Mouse (Mus musculus) MEL (cell line): ENCODE measurements around the gene Pcca. TPM values are rescaled to one million over a fixed set of nuclear protein-coding genes. Genes with fewer than 3 reads are reported as not detected.

Source experiments
- DNase-seq: peaks from one replicate; pipeline ENCODE4 v3.0.0; 2011; ENCODE audit warnings: low read depth, low spot score
- H3K27ac ChIP-seq: 2 replicates; pipeline ENCODE4 v1.5.1; 2012; ENCODE audit warnings: low read depth, mild to moderate bottlenecking, control low read depth, low read length, moderate library complexity; ENCODE audit not compliant: control insufficient read depth
- H3K27me3 ChIP-seq, 2 experiments: fragments of 150-350 bp in 1 of 2; sonication (generic) in 1 of 2; 2 replicates each; pipeline ENCODE4 v1.6.1; 2012; ENCODE audit warnings: low read length in 2 of 2, mild to moderate bottlenecking in 2 of 2, improper control_type of control experiment in 1 of 2, moderate library complexity in 1 of 2; ENCODE audit not compliant: insufficient read depth in 2 of 2, control insufficient read depth in 1 of 2
- H3K36me3 ChIP-seq, 2 experiments: 2 replicates each; pipeline ENCODE4 v1.6.1; 2012 to 2014; ENCODE audit warnings: low read length in 2 of 2, improper control_type of control experiment in 1 of 2, inconsistent platforms in 1 of 2, mild to moderate bottlenecking in 1 of 2; ENCODE audit not compliant: insufficient read depth in 2 of 2, control insufficient read depth in 1 of 2
- H3K4me1 ChIP-seq, 2 experiments: fragments of 150-350 bp in 1 of 2; sonication (generic) in 1 of 2; 2 replicates each; pipeline ENCODE4 v1.6.1; 2012; ENCODE audit warnings: low read length in 2 of 2, improper control_type of control experiment in 1 of 2, mild to moderate bottlenecking in 1 of 2; ENCODE audit not compliant: insufficient read depth in 2 of 2, control insufficient read depth in 1 of 2
- H3K4me3 ChIP-seq, 2 experiments: fragments of 150-350 bp in 1 of 2; sonication (generic) in 1 of 2; 2 replicates each; pipeline ENCODE4 v1.5.1; 2012; ENCODE audit warnings: low read depth in 2 of 2, low read length in 2 of 2, mild to moderate bottlenecking in 2 of 2, moderate library complexity in 2 of 2, control low read depth in 1 of 2, improper control_type of control experiment in 1 of 2; ENCODE audit not compliant: control insufficient read depth in 1 of 2, insufficient read depth in 1 of 2
- H3K79me2 ChIP-seq: 2 replicates; pipeline ENCODE4 v1.6.1; 2012; ENCODE audit warnings: mild to moderate bottlenecking, low read length, moderate library complexity; ENCODE audit not compliant: control insufficient read depth, poor library complexity, insufficient read depth
- H3K9ac ChIP-seq: 2 replicates; pipeline ENCODE4 v1.6.1; 2012; ENCODE audit warnings: low read depth, mild to moderate bottlenecking, control low read depth, low read length, moderate library complexity; ENCODE audit not compliant: control insufficient read depth, poor library complexity, severe bottlenecking
- H3K9me3 ChIP-seq: fragments of 150-350 bp; sonication (generic); replicated peaks from 2 replicates; pipeline ENCODE4 v1.6.1; 2012; ENCODE audit warnings: mild to moderate bottlenecking, low read length, improper control_type of control experiment, moderate library complexity; ENCODE audit not compliant: insufficient read depth
- BHLHE40 ChIP-seq: IDR thresholded peaks from 2 replicates; pipeline ENCODE4 v1.6.1; 2012; ENCODE audit warnings: low read depth, mild to moderate bottlenecking, inconsistent platforms, low read length, improper control_type of control experiment, borderline replicate concordance
- CHD1 ChIP-seq: IDR thresholded peaks from 2 replicates; pipeline ENCODE4 v1.6.1; 2012; ENCODE audit warnings: low read depth, mild to moderate bottlenecking, inconsistent platforms, low read length, improper control_type of control experiment
- CTCF ChIP-seq, 3 experiments: IDR thresholded peaks in 2 of 3; conservative IDR thresholded peaks in 1 of 3; 2 replicates each; pipeline ENCODE4 v1.5.1; 2011 to 2012; ENCODE audit warnings: low read length in 3 of 3, low read depth in 2 of 3, mild to moderate bottlenecking in 2 of 3, improper control_type of control experiment in 1 of 3, inconsistent platforms in 1 of 3, mixed read lengths in 1 of 3, moderate library complexity in 1 of 3; ENCODE audit not compliant: control insufficient read depth in 1 of 3, insufficient read depth in 1 of 3, poor library complexity in 1 of 3, severe bottlenecking in 1 of 3
- ELF1 ChIP-seq: IDR thresholded peaks from 2 replicates; pipeline ENCODE4 v1.6.1; 2014; ENCODE audit warnings: low read depth, mild to moderate bottlenecking, inconsistent platforms, low read length, improper control_type of control experiment, moderate library complexity
- EP300 ChIP-seq, 2 experiments: IDR thresholded peaks; 2 replicates each; pipeline ENCODE4 v1.6.1; 2011; ENCODE audit warnings: improper control_type of control experiment in 2 of 2, low read length in 2 of 2, low read depth in 1 of 2, mild to moderate bottlenecking in 1 of 2
- ETS1 ChIP-seq: IDR thresholded peaks from 2 replicates; pipeline ENCODE4 v1.6.1; 2012; ENCODE audit warnings: low read depth, mild to moderate bottlenecking, inconsistent platforms, low read length, improper control_type of control experiment, moderate library complexity
- GATA1 ChIP-seq: IDR thresholded peaks from 2 replicates; pipeline ENCODE4 v1.6.1; 2011; ENCODE audit warnings: low read depth, low read length, improper control_type of control experiment
- HCFC1 ChIP-seq: IDR thresholded peaks from 2 replicates; pipeline ENCODE4 v1.6.1; 2012; ENCODE audit warnings: low read depth, mild to moderate bottlenecking, inconsistent platforms, low read length, improper control_type of control experiment, moderate library complexity
- JUND ChIP-seq: IDR thresholded peaks from 2 replicates; pipeline ENCODE4 v1.6.1; 2011; ENCODE audit warnings: low read depth, mild to moderate bottlenecking, improper control_type of control experiment, low read length
- MAFK ChIP-seq: IDR thresholded peaks from 2 replicates; pipeline ENCODE4 v1.6.1; 2011; ENCODE audit warnings: low read depth, mild to moderate bottlenecking, low read length, improper control_type of control experiment, borderline replicate concordance
- MAX ChIP-seq: IDR thresholded peaks from 2 replicates; pipeline ENCODE4 v1.6.1; 2011; ENCODE audit warnings: low read length, improper control_type of control experiment
- MXI1 ChIP-seq: IDR thresholded peaks from 2 replicates; pipeline ENCODE4 v1.6.1; 2011; ENCODE audit warnings: mild to moderate bottlenecking, low read depth, low read length, improper control_type of control experiment
- MYC ChIP-seq: IDR thresholded peaks from 2 replicates; pipeline ENCODE4 v1.6.1; 2011; ENCODE audit warnings: low read depth, mild to moderate bottlenecking, low read length, improper control_type of control experiment, moderate library complexity
- NRF1 ChIP-seq: IDR thresholded peaks from 2 replicates; pipeline ENCODE4 v1.6.1; 2014; ENCODE audit warnings: low read depth, mild to moderate bottlenecking, inconsistent platforms, low read length, improper control_type of control experiment, moderate library complexity; ENCODE audit not compliant: poor library complexity, insufficient read depth, severe bottlenecking
- POLR2A ChIP-seq, 2 experiments: IDR thresholded peaks; 2 replicates each; pipeline ENCODE4 v1.6.1; 2011 to 2012; ENCODE audit warnings: low read length in 2 of 2, mild to moderate bottlenecking in 2 of 2, control low read depth in 1 of 2, improper control_type of control experiment in 1 of 2, low read depth in 1 of 2, moderate library complexity in 1 of 2; ENCODE audit not compliant: control insufficient read depth in 1 of 2, insufficient read depth in 1 of 2, poor library complexity in 1 of 2
- POLR2AphosphoS5 ChIP-seq: IDR thresholded peaks from 2 replicates; pipeline ENCODE4 v1.6.1; 2012; ENCODE audit warnings: low read depth, borderline replicate concordance, mild to moderate bottlenecking, inconsistent platforms, low read length, moderate library complexity, mixed read lengths
- SIN3A ChIP-seq: IDR thresholded peaks from 2 replicates; pipeline ENCODE4 v1.6.1; 2012; ENCODE audit warnings: low read length, improper control_type of control experiment, inconsistent platforms
- SMC3 ChIP-seq: IDR thresholded peaks from 2 replicates; pipeline ENCODE4 v1.6.1; 2011; ENCODE audit warnings: low read depth, low read length, improper control_type of control experiment
- TAL1 ChIP-seq: IDR thresholded peaks from 2 replicates; pipeline ENCODE4 v1.6.1; 2012; ENCODE audit warnings: mild to moderate bottlenecking, inconsistent platforms, low read length, moderate library complexity, mixed read lengths
- TCF12 ChIP-seq: IDR thresholded peaks from 2 replicates; pipeline ENCODE4 v1.6.1; 2014; ENCODE audit warnings: low read depth, mild to moderate bottlenecking, inconsistent platforms, low read length, improper control_type of control experiment, moderate library complexity
- UBTF ChIP-seq: IDR thresholded peaks from 2 replicates; pipeline ENCODE4 v1.6.1; 2012; ENCODE audit warnings: low read depth, mild to moderate bottlenecking, inconsistent platforms, low read length, improper control_type of control experiment, moderate library complexity, borderline replicate concordance; ENCODE audit not compliant: insufficient read depth
- ZKSCAN1 ChIP-seq: IDR thresholded peaks from 2 replicates; pipeline ENCODE4 v1.6.1; 2012; ENCODE audit warnings: low read depth, mild to moderate bottlenecking, inconsistent platforms, low read length, improper control_type of control experiment, moderate library complexity
- ZMIZ1 ChIP-seq: IDR thresholded peaks from 2 replicates; pipeline ENCODE4 v1.6.1; 2012; ENCODE audit warnings: low read depth, mild to moderate bottlenecking, inconsistent platforms, low read length, improper control_type of control experiment, moderate library complexity
- polyA plus RNA-seq, 2 experiments: library from polyadenylated mRNA; stranded (reverse) in 1 of 2; unstranded in 1 of 2; fragments of >175 nt in 1 of 2; fragments of >200 nt in 1 of 2; gene quantifications; 2 replicates each; pipeline versions ENCODE4 v1.2.1 to v1.2.4; 2012; ENCODE audit warnings: low replicate concordance in 2 of 2, low read depth in 1 of 2; ENCODE audit not compliant: insufficient read length in 2 of 2, insufficient read depth in 1 of 2, missing spikeins in 1 of 2
- total RNA-seq: library from RNA; depleted of rRNA; stranded (reverse); fragments of 300-350 nt; gene quantifications from 2 replicates; pipeline ENCODE4 v1.2.3, GENCODE M21; 2012

The Pcca gene
- total and polyA plus RNA-seq, 3 experiments = 21.2 to 22.7 TPM; not detected in 1

DNA sequence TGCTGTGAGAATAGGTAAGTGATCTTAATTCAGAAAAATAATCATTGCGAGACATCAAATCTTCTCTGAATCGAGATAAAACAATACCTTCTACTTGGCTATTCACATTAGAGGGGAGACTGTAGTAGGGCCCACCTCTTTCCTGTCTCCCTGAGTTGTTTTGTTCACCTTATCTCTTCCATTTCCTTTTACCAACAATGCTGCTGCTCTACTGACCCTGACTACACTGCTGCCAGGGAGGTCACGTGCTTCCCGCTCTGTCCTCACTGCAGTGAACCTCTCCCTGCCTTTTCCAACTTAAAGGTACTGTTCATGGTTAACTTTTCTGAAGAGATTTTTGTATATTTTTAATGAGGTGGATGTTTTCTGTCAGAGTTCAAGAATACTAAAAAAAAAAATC, 52.8 kb downstream of the Pcca start:
- DNase-seq = no peak
- TF ChIP-seq ZMIZ1 (no peak), CHD1 (no peak), POLR2AphosphoS5 (no peak), ELF1 (no peak), POLR2A (IDR thresholded peaks at IDR 0.05; ENCODE audit: control insufficient read depth in 1 of 2, insufficient read depth in 1 of 2, low read depth in 1 of 2, low read length in 2 of 2, poor library complexity in 1 of 2) (no peak), TCF12 (no peak), MYC (no peak), UBTF (no peak), GATA1 (no peak), MAFK (no peak), ZKSCAN1 (no peak), HCFC1 (no peak), BHLHE40 (no peak), MXI1 (no peak), NRF1 (no peak), JUND (no peak), MAX (no peak)
- H3K36me3 ChIP-seq = no peaks in the 10 kb centered on the region

GRCm38 (mm10) chr14:122597534-122597933, 63.4 kb downstream of the Pcca start:
- Histone ChIP-seq H3K4me1 (peaks cover 7 to 10% of the 10 kb centered on the region in 2 experiments), H3K27me3 (no peaks in the 10 kb centered on the region), H3K79me2 (no peaks in the 10 kb centered on the region), H3K9me3 (no peaks in the 10 kb centered on the region), H3K4me3 (no peak overlapping the region), H3K27ac (no peak overlapping the region), H3K9ac (no peak overlapping the region), H3K36me3 (peaks cover 0 to 15% of the 10 kb centered on the region in 2 experiments; a peak in 2 of 4 replicates)
- TF ChIP-seq HCFC1 (no peak), TAL1 (peak; percentile 51), ETS1 (peak; percentile 26; the same call in 1 of the 2 replicates), MAX (no peak), ZKSCAN1 (no peak), SIN3A (no peak), BHLHE40 (no peak), TCF12 (peak; percentile 60; the same call in 1 of the 2 replicates), GATA1 (peak; percentile 78), CTCF (IDR thresholded peaks at IDR 0.05 in 2 of 3, conservative IDR thresholded peaks at IDR 0.05 in 1 of 3; ENCODE audit: control insufficient read depth in 1 of 3, insufficient read depth in 1 of 3, low read depth in 2 of 3, low read length in 3 of 3, poor library complexity in 1 of 3, severe bottlenecking in 1 of 3) (no peak), SMC3 (no peak), EP300 (IDR thresholded peaks at IDR 0.05; ENCODE audit: low read depth in 1 of 2, low read length in 2 of 2) (peak in 1 of 2 experiments; percentile 45; a peak in 2 of 4 replicates)
- peak; percentile 47 for DNase-seq

More for the DNA sequence above, 52.8 kb downstream of the Pcca start:
- no peak overlapping the region for H3K27ac ChIP-seq
- no peaks in the 10 kb centered on the region for H3K27me3 ChIP-seq
- no peak overlapping the region for H3K9ac ChIP-seq
- no peaks in the 10 kb centered on the region for H3K79me2 ChIP-seq
- H3K9me3 ChIP-seq = no peaks in the 10 kb centered on the region
- no peak overlapping the region for H3K4me3 ChIP-seq
- H3K4me1 ChIP-seq = no peaks in the 10 kb centered on the region
